Mouse (Mus musculus): ENCODE results near the gene Notch2. TPM values are rescaled to one million over a fixed set of nuclear protein-coding genes. Genes with fewer than 3 reads are reported as not detected.

Notch2 gene
- polyA plus RNA-seq (2012; ENCODE audit: low replicate concordance), result 10.4 and 24.2 TPM in 2 replicates

DNA sequence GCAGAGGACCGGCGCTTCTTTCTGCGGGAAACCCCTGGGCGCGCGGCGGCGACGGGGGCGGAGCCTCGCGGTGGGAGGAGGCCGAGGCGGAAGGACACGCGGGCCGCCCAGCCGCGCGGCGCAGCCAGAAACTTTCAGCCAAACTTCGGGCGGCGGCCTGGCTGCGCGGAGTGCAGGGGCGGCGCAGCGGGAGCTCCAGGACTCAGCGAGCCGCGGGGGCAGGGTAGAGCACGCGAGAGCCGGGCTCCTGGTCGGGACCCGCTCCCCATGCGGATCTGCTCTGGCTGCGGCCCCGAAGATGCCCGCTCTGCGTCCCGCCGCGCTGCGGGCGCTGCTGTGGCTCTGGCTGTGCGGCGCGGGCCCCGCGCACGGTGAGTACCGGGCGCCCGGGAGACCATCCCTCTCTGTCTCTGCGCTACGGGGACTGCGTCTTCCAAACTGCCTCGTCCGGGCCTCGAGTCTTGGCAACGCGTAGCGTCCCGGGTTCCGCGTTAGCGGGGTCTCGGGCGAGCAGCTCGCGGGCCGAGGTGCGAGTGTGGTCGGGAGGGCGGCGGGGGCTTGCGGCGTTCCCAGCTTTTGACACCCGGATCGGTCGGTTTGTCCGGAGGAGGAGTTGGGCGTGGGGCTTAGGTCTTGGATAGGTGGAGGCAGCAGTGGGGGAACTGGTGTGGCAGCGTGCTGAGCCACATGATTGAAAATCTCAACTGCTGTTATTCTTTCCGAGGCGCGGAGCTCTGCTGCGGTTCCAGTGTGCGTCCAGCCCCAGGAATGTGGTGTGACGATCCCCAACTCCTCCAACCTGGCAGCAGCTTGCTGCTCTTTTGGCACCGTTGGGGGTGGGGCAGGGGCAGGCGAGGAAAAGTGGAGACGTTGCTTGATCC lies at the start of gene Notch2:
TSS of gene Notch2 (plus strand) at position 127 of the 881 bp plus-strand sequence.

DNA sequence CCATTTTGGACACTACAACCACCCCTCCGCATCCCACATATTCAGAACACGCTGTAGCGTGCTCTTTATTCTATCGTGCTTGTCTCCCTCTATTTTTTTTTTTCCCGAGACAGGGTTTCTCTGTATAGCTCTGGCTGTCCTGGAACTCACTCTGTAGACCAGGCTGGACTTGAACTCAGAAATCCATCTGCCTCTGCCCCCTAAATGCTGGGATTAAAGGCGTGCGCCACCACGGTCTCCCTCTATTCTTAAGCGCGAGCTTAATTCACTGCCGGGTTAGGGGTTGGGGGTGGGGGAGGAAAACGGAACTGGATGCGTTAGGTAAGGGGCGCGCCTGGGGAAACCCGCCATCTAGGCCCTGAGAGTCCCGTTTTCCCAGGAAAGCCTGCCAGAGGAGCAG lies 147.0 kb downstream of the Notch2 start, which contains the start of gene Adam30:
TSS of gene Adam30 (plus strand) at position 301 of the 400 bp plus-strand sequence.

Other genes with a start within 250 kb of the Notch2 start
- 1.2 and 2.0 TPM in 2 replicates for gene Pde4dip, start 124.8 kb upstream of the Notch2 start, polyA plus RNA-seq (2012; ENCODE audit: low replicate concordance)
- 32.0 and 34.4 TPM in 2 replicates for gene Sec22b, start 112.3 kb upstream of the Notch2 start, polyA plus RNA-seq (2012; ENCODE audit: low replicate concordance)
- gene Adam30, start 147.1 kb downstream of the Notch2 start, polyA plus RNA-seq (2012; ENCODE audit: low replicate concordance), result not detected in 2 replicates
- gene Reg4, start 208.6 kb downstream of the Notch2 start, polyA plus RNA-seq (2012; ENCODE audit: low replicate concordance), result not detected in 2 replicates

Data from leukemia stem cell, adult 10-12 weeks (primary cell).